Mouse (Mus musculus) frontal cortex, postnatal 14 days (tissue): Measurements from ENCODE around the gene Baz1a.
"Not testable (repeated sequence)": the region's sequence is repeated elsewhere in the genome, so short reads cannot be mapped to it uniquely, and the experiment has no call there.

Experiments
- DNase-seq, 2 experiments: peaks; one replicate each; pipeline ENCODE4 v3.0.0; 2022; ENCODE audit warnings: low spot score in 2 of 2

Baz1a gene

DNA sequence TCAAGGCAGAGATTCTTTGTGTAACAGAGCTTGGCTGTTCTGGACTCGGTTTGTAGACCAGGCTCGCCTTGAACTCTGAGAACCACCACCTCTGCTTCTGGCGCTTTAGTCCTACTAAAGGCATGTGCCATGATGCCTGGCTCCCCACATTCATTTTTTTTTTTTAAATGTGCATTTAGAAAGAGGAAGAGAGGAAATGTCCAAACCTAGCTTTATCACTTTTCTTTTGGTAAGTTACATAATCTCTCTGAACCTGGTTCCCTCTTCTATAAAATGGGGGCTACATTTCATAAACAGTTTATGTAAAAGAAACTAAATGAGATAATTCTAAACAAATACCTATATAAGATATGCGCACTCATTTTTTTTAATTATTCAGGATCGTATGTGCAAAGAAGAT is 33.2 kb downstream of the Baz1a start:
- DNase-seq = no peak

- no peak for DNase-seq
Measured at GRCm38 (mm10) chr12:54980532-54980931, 33.6 kb downstream of the Baz1a start.

GRCm38 (mm10) chr12:54969033-54969432 is 45.1 kb downstream of the Baz1a start:
- no peak for DNase-seq

GRCm38 (mm10) chr12:54965532-54966160 is 48.5 kb downstream of the Baz1a start:
- DNase-seq = no peak

DNA sequence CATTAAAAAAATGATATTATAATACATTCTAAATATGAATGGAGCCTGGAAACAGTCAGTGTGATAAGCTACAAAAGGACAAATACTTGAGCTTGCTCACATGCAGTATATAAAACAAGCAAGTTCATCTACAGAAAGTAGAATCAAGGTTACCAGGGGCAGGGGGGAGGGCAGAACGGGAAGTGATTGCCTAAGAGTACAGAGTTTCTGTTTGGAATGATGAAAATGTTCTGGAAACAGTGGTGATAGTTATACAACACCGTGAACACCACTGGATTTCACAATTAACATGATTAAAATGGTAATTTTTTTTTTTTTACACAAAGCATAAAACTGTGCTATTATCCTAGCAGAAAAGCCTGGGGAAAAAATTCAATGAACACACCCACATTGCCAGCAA is 54.6 kb downstream of the Baz1a start:
- no peak for DNase-seq

GRCm38 (mm10) chr12:54956974-54957373 is 57.2 kb downstream of the Baz1a start:
- no peak for DNase-seq

DNA sequence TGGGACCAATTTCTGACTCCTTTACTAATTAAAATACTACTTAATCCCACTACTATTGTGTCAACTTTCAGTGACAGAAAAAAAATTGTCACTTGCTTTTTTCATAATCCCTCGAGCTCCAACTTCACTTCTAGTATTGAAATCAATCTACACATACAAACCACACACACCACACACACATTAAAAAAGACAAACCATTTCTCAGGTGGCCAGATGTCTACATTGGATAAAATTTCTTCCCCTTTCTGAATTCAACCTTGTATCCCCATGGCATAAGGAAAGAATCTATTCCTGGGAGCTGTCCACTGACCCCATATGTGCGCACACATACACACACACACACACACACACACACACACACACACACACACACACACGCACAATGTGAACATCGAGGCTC is 57.7 kb downstream of the Baz1a start:
- no peak for DNase-seq

DNA sequence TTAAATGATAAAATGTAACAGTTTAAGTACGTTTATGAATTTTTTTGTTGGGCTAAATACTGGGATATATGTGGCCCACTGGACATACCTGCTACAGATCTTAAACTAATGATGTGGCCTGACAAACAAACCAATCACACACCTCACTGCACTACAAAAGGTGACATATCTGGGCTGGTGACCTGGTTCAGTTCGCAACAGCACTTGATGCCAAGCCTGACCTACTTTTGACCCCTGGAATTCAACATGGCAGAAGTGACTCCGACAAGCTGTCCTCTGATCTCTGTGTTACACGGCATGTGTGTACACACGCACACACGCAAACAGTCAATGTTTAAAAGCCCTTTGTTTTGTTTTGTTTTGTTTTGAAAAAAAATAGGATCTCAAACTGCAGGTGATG is 68.0 kb downstream of the Baz1a start:
- DNase-seq = no peak

DNA sequence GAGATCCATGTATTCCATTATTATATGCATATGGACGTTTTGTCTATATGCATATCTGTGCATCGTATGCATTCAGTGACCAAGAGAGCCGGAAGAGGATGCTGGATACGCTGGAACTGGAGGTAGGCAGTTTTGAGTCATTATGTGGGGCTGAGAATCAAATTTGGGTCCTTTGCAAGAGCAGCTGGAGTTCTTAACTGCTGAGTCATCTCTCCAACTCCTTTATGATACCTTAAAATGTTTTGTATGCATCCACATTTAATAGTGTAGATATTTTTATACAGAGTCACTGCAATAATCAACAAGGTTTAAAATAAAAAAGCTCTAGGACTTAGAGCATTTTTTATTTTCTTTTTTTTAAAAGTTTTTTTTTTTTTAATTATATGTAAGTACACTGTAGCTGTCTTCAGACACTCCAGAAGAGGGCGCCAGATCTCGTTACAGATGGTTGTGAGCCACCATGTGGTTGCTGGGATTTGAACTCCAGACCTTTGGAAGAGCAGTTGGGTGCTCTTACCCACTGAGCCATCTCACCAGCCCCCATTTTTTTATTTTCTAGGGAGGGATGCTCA is 71.5 kb downstream of the Baz1a start:
- DNase-seq = not testable (repeated sequence)

DNA sequence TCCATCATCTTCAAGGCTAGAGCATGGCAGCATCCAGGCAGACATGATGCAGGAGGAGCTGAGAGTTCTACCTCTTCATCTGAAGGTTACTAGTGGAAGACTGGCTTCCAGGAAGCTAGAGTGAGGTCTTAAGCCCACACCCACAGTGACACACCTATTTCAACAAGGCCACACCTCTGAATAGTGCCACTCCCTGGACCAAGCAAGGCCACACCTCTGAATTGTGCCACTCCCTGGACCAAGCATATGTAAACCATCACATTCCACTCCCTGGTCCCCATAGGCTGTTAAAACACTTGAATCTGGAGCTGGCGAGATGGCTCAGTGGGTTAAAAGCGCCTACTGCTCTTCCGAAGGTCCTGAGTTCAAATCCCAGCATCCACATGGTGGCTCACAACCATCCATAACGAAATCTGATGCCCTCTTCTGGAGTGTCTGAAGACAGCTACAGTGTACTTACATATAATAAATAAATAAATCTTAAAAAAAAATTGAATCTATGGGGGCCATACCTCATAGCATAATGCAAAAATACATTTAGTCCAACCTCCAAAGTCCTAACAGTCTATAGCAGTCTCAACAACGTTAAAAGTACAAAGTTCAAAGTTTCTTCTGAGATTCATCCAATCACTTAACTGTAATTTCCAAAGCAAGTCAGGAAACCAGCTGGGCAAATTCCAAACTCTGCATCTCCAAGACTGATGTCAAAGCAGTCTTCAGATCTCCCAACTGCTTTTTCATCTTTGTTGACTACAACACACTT is 76.4 kb downstream of the Baz1a start:
- DNase-seq = not testable (repeated sequence)

DNA sequence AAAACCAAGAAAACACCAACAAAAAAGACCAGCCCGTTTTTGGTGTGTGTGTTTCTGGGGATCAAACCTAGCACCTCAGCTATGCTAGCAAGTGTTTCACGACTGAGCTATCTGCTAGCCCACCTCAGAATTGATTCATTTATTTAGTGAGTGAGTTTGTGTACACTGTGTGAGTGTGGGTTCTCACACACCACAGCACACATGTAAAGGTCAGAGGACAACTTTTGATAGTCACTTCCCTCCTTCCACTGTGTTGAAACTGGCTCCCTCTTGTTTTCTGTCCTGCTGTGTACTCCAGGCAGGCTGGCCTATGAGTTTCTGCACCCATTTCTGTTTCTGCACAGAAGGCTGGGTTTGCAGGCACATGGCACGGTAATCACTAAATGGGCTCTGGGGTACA is 103.8 kb downstream of the Baz1a start:
- no peak for DNase-seq

DNA sequence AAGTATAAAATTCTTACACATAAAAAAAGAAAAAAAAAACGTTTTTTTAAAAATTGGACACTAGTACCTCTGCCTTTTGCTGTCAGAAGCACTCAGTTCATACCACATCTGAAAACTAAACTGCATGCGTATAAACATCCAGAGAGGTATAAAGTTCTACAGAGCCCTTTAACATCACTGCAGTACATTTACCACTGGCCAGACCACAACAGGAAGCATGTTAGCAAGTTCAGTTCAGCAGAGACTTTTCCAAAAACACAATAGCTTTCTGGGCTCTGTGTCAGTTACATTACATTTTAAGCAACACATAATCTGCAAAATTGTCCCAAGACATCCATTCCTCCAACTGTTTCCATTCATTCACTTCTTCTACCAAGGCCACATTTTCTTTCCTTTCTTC is 121.6 kb downstream of the Baz1a start:
- not testable (repeated sequence) for DNase-seq

DNA sequence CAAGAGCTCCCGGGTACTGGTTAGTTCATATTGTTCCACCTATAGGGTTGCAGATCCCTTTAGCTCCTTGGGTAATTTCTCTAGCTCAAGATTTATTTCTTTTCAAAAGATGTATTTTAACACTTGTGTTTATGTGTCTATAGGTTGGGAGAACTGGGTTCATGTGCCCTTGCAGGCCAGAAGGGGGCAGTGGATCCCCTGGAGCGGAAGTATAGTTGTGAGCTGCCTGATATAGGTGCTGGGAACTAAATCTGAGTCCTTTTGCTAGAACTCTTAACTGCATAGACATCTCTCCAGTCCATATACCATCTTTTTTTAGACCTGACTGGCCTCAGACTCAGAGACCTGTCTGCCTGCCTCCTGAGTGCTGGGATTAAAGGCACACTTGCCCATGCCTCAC is 123.7 kb downstream of the Baz1a start:
- no peak for DNase-seq

DNA sequence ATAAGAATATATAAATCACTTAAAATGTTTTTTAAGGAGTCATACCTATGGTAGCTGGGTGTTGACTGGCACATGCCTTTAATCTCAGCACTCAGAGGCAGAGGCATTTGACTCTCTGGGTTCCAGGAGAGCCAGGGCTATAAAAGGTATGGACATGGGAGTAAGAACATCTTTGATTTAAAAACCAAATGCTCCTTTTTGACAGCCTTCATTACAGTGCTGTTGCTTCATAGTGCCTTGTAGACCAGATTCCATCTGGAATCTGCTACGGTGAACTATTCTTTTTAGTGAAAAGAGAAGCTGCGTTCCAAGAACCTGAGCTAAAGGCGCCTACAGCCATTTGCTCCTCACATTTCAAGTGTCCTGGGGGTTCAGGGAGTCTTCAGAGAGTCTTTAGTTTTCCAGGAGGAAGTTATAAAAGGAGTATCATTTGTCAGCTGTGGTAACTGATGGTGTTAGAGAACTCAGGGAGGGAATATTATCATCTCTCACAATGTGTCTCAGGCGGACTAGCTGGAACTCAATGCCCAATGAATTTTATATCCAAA is 126.5 kb downstream of the Baz1a start:
- DNase-seq = no peak

DNA sequence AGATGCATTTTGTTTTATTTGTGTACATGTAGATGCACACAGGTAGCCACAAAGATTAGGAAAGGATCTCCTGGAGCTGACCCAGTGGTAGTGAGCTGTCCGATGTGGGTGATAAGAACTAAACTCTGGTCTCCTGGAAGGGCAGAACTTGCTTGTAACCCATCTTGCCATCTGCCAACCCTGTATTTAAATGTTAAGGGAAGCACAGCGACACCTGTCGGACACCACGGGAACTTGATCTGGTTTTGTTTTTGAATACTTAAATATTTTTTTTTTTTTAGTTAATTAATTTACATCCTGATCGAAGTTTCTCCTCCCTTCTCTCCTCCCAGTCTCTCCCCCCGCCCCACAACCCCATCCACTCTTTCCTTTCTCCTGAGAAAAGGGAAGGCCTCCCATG is 134.5 kb downstream of the Baz1a start:
- peak in 1 of 2 experiments; percentile 19 for DNase-seq

GRCm38 (mm10) chr12:54879211-54879610 is 134.9 kb downstream of the Baz1a start:
- DNase-seq = no peak

GRCm38 (mm10) chr12:54877875-54878274 is 136.3 kb downstream of the Baz1a start:
- no peak for DNase-seq

- DNase-seq = no peak
Measured at GRCm38 (mm10) chr12:54876879-54877278, 137.3 kb downstream of the Baz1a start.

DNA sequence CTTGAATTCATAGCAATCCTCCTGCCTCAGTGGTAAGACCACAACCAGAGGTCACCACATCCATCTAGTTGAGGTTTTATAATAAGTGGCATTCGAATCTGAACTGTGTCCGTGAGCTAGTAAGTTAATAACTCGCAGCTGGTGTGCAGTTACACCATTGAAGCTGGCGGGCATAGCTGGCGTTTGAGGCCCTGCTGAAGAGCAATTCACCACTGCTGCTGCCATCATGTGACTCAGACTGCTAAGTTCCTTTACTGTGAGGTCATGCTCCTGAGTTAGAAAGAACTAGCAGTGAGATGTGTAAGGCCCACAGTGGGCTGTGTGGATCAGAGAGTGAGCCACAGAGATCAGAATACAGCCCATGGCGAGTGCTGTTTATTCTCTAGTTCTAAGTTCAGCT is 139.4 kb downstream of the Baz1a start:
- DNase-seq = no peak

GRCm38 (mm10) chr12:54862606-54863535 is 151.3 kb downstream of the Baz1a start, which contains the start of gene Cfl2:
Gene Cfl2, minus strand, starts transcription at chr12:54862877.
- peak; percentile 77 to 82 for DNase-seq

GRCm38 (mm10) chr12:54861991-54862605 is 152.1 kb downstream of the Baz1a start:
- DNase-seq = peak; percentile 9 to 47
